Mouse (Mus musculus) liver, adult 2 months (tissue): Measurements from ENCODE around the gene Tsacc.

Experiments used
- CTCF ChIP-seq: fragments of 200-500 bp; IDR thresholded peaks from 2 replicates; pipeline ENCODE4 v1.5.1; 2011; ENCODE audit warnings: low read depth, low read length, control low read depth
- POLR2A ChIP-seq: fragments of 200-500 bp; IDR thresholded peaks from 2 replicates; pipeline ENCODE4 v1.6.1; 2011; ENCODE audit warnings: low read length, control low read depth; ENCODE audit not compliant: insufficient read depth; ENCODE audit errors: extremely low read depth

GRCm38 (mm10) chr3:88235616-88236015 lies 61.2 kb downstream of the Tsacc start:
- TF ChIP-seq POLR2A: no peak
- TF ChIP-seq CTCF: no peak
